Mouse (Mus musculus): ENCODE data around the gene Cd200r1.
"Not testable (repeated sequence)": the region's sequence is repeated elsewhere in the genome, so short reads cannot be mapped to it uniquely, and the experiment has no call there.

Gene Cd200r1

GRCm38 (mm10) chr16:44766320-44766892, 870 bp downstream of the Cd200r1 start:
- no peak for DNase-seq (ENCODE audit: low spot score in 2 of 2)

GRCm38 (mm10) chr16:44767506-44767905, 2.0 kb downstream of the Cd200r1 start:
- DNase-seq (ENCODE audit: low spot score in 2 of 2) = no peak

GRCm38 (mm10) chr16:44767967-44768366, 2.4 kb downstream of the Cd200r1 start:
- no peak for DNase-seq (ENCODE audit: low spot score in 2 of 2)

GRCm38 (mm10) chr16:44772577-44772976, 7.0 kb downstream of the Cd200r1 start:
- DNase-seq (ENCODE audit: low spot score in 2 of 2) = no peak

GRCm38 (mm10) chr16:44773673-44774072, 8.1 kb downstream of the Cd200r1 start:
- no peak for DNase-seq (ENCODE audit: low spot score in 2 of 2)

- no peak for DNase-seq (ENCODE audit: low spot score in 2 of 2)
Observed at GRCm38 (mm10) chr16:44774201-44774600, 8.7 kb downstream of the Cd200r1 start.

- DNase-seq (ENCODE audit: low spot score in 2 of 2) = no peak
Observed at GRCm38 (mm10) chr16:44778538-44779147, 13.1 kb downstream of the Cd200r1 start.

- DNase-seq (ENCODE audit: low spot score in 2 of 2) = no peak
Observed at GRCm38 (mm10) chr16:44779494-44779893, 14.0 kb downstream of the Cd200r1 start.

- no peak for DNase-seq (ENCODE audit: low spot score in 2 of 2)
Observed at GRCm38 (mm10) chr16:44780751-44781150, 15.2 kb downstream of the Cd200r1 start.

GRCm38 (mm10) chr16:44786934-44787333, 21.4 kb downstream of the Cd200r1 start:
- DNase-seq (ENCODE audit: low spot score in 2 of 2) = no peak

- DNase-seq (ENCODE audit: low spot score in 2 of 2) = no peak
Observed at GRCm38 (mm10) chr16:44794416-44794815, 28.9 kb downstream of the Cd200r1 start.

GRCm38 (mm10) chr16:44805976-44806375, 40.4 kb downstream of the Cd200r1 start:
- no peak for DNase-seq (ENCODE audit: low spot score in 2 of 2)

GRCm38 (mm10) chr16:44810223-44810622, 44.7 kb downstream of the Cd200r1 start:
- DNase-seq (ENCODE audit: low spot score in 2 of 2) = peak in 1 of 2 experiments; percentile 12

- peak; percentile 30 to 56 for DNase-seq (ENCODE audit: low spot score in 2 of 2)
Observed at GRCm38 (mm10) chr16:44811544-44811943, 46.0 kb downstream of the Cd200r1 start, which contains the start of gene Cd200r4. Gene Cd200r4, plus strand, starts transcription at chr16:44811733.

- DNase-seq (ENCODE audit: low spot score in 2 of 2) = peak in 1 of 2 experiments; percentile 13
Observed at GRCm38 (mm10) chr16:44812468-44813065, 47.0 kb downstream of the Cd200r1 start.

GRCm38 (mm10) chr16:44818010-44818409, 52.5 kb downstream of the Cd200r1 start:
- no peak for DNase-seq (ENCODE audit: low spot score in 2 of 2)

GRCm38 (mm10) chr16:44820545-44820944, 55.0 kb downstream of the Cd200r1 start:
- DNase-seq (ENCODE audit: low spot score in 2 of 2) = no peak

GRCm38 (mm10) chr16:44832286-44832685, 66.8 kb downstream of the Cd200r1 start:
- no peak for DNase-seq (ENCODE audit: low spot score in 2 of 2)

GRCm38 (mm10) chr16:44833189-44833588, 67.7 kb downstream of the Cd200r1 start:
- not testable (repeated sequence) for DNase-seq (ENCODE audit: low spot score in 2 of 2)

All from natural killer cell, adult 2 months (primary cell).